Mouse (Mus musculus): ENCODE data around the gene Txndc12. TPM values are rescaled to one million over a fixed set of nuclear protein-coding genes. Genes with fewer than 3 reads are reported as not detected.

Gene Txndc12
- 111 and 117 TPM in 2 replicates for polyA plus RNA-seq (2014; fragmentation: Nextera tagmentation; extraction: Ambion mirVana)

- H3K27me3 ChIP-seq (ENCODE audit: control insufficient read depth, insufficient read depth, low read length), result no peaks in the 10 kb centered on the region
- H3K27ac ChIP-seq (ENCODE audit: low read length), result peak within 1 kb of the TSS; percentile 93
- H3K4me3 ChIP-seq (ENCODE audit: low read depth, low read length), result peak within 1 kb of the TSS; percentile 97
- peak within 1 kb of the TSS; percentile 60 for H3K4me2 ChIP-seq (replicated peaks; ENCODE audit: low read depth, low read length)
- peak; percentile 82 for ATAC-seq (ENCODE audit: insufficient number of reproducible peaks, insufficient read depth, low FRiP score, low read depth)
- peaks cover 13% of the 10 kb centered on the region; the same call in 1 of the 2 replicates for H3K4me1 ChIP-seq (ENCODE audit: control insufficient read depth, insufficient read depth, low read length)
- H3K36me3 ChIP-seq (ENCODE audit: control insufficient read depth, insufficient read depth, low read length), result peaks cover 3% of the 10 kb centered on the region; the same call in 1 of the 2 replicates
- under 1% methylated on average over 34 of the region's 34 CpGs for WGBS
- H3K9me3 ChIP-seq (ENCODE audit: control insufficient read depth, low read depth, low read length), result no peaks in the 10 kb centered on the region
- peak within 1 kb of the TSS; percentile 95 for H3K9ac ChIP-seq (replicated peaks; ENCODE audit: low read depth, low read length)
Observed at GRCm38 (mm10) chr4:108834115-108834970, at the start of gene Txndc12. Txndc12 (plus strand) TSS chr4:108834601.

DNA sequence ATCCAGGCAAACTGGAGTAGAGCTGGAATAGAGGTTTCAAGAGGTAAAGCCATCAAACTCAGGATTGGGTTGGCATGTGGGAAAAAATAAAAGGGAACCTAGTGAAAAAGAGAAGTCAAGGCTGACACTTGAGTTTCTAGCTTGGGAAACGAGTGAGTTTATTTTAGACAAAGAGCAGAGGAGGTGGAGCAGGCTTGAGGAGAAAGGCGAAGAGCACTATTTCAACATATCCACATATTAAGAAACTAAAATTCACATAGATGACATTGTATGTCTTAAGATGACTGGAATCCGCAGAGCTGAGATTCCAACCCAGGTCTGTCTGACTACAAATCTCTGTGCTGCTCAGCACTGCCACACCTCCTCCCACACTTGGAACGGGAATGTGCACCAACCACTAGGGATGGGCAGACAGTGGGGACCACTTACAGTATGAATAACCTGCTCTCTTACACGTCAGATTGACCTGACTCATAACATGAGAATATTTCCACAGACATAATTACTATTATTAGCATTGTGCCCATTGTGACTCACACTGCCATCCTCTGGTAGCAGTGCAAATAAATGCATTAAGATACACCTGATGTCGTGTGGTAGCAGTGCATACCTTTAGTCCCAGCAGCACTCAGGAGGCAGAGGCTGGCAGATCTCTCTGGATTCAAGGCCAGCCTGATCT, 45.0 kb upstream of the Txndc12 start:
- 74% methylated on average over 6 of the region's 6 CpGs for WGBS
- H3K27ac ChIP-seq (ENCODE audit: low read length), result no peak overlapping the region
- no peaks in the 10 kb centered on the region for H3K36me3 ChIP-seq (ENCODE audit: control insufficient read depth, insufficient read depth, low read length)
- H3K27me3 ChIP-seq (ENCODE audit: control insufficient read depth, insufficient read depth, low read length), result no peaks in the 10 kb centered on the region
- H3K9me3 ChIP-seq (ENCODE audit: control insufficient read depth, low read depth, low read length), result no peaks in the 10 kb centered on the region
- H3K4me2 ChIP-seq (replicated peaks; ENCODE audit: low read depth, low read length), result no peak overlapping the region
- H3K4me1 ChIP-seq (ENCODE audit: control insufficient read depth, insufficient read depth, low read length), result no peaks in the 10 kb centered on the region
- no peak overlapping the region for H3K4me3 ChIP-seq (ENCODE audit: low read depth, low read length)
- H3K9ac ChIP-seq (replicated peaks; ENCODE audit: low read depth, low read length), result no peak overlapping the region
- ATAC-seq (ENCODE audit: insufficient number of reproducible peaks, insufficient read depth, low FRiP score, low read depth), result no peak

- H3K36me3 ChIP-seq (ENCODE audit: control insufficient read depth, insufficient read depth, low read length), result no peaks in the 10 kb centered on the region
Observed at GRCm38 (mm10) chr4:108790507-108790906, 43.9 kb upstream of the Txndc12 start.

GRCm38 (mm10) chr4:108793941-108794340, 40.5 kb upstream of the Txndc12 start:
- Histone ChIP-seq H3K9me3 (ENCODE audit: control insufficient read depth, low read depth, low read length) (no peaks in the 10 kb centered on the region), H3K27me3 (ENCODE audit: control insufficient read depth, insufficient read depth, low read length) (no peaks in the 10 kb centered on the region), H3K9ac (replicated peaks; ENCODE audit: low read depth, low read length) (no peak overlapping the region), H3K4me2 (replicated peaks; ENCODE audit: low read depth, low read length) (no peak overlapping the region), H3K36me3 (ENCODE audit: control insufficient read depth, insufficient read depth, low read length) (no peaks in the 10 kb centered on the region), H3K4me3 (ENCODE audit: low read depth, low read length) (no peak overlapping the region), H3K27ac (ENCODE audit: low read length) (no peak overlapping the region), H3K4me1 (ENCODE audit: control insufficient read depth, insufficient read depth, low read length) (no peaks in the 10 kb centered on the region)
- no peak for ATAC-seq (ENCODE audit: insufficient number of reproducible peaks, insufficient read depth, low FRiP score, low read depth)
- WGBS, result 46% methylated on average over 1 of the region's 1 CpGs

More at GRCm38 (mm10) chr4:108790507-108790906, 43.9 kb upstream of the Txndc12 start:
- H3K4me1 ChIP-seq (ENCODE audit: control insufficient read depth, insufficient read depth, low read length), result no peaks in the 10 kb centered on the region
- no peaks in the 10 kb centered on the region for H3K9me3 ChIP-seq (ENCODE audit: control insufficient read depth, low read depth, low read length)
- H3K4me2 ChIP-seq (replicated peaks; ENCODE audit: low read depth, low read length), result no peak overlapping the region
- H3K27me3 ChIP-seq (ENCODE audit: control insufficient read depth, insufficient read depth, low read length), result no peaks in the 10 kb centered on the region
- no peak for ATAC-seq (ENCODE audit: insufficient number of reproducible peaks, insufficient read depth, low FRiP score, low read depth)
- no peak overlapping the region for H3K27ac ChIP-seq (ENCODE audit: low read length)
- H3K9ac ChIP-seq (replicated peaks; ENCODE audit: low read depth, low read length), result no peak overlapping the region
- H3K4me3 ChIP-seq (ENCODE audit: low read depth, low read length), result no peak overlapping the region
- WGBS, result 64% methylated on average over 1 of the region's 1 CpGs

DNA sequence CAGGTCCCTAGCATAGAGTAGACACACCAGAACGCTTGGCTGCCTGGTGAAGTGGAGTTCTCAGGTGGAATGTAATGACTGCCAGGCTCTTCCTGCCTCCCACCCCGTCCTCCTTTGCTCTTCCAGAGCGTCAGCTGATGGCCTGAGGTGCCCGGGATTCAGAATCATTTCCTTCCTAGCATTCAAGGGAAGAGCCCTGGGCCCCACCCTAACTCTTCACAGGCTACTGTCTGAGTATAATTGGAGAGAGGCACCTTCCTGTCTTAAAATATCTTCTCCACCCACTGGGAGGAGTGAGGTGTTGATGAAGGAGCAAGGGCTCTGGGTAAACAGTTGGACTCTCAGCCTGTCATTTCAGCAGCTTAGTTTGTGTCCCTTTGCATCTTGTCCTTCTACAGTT, 37.7 kb upstream of the Txndc12 start:
- Histone ChIP-seq H3K4me1 (ENCODE audit: control insufficient read depth, insufficient read depth, low read length) (no peaks in the 10 kb centered on the region), H3K36me3 (ENCODE audit: control insufficient read depth, insufficient read depth, low read length) (no peaks in the 10 kb centered on the region), H3K4me3 (ENCODE audit: low read depth, low read length) (no peak overlapping the region), H3K9me3 (ENCODE audit: control insufficient read depth, low read depth, low read length) (no peaks in the 10 kb centered on the region), H3K27ac (ENCODE audit: low read length) (no peak overlapping the region), H3K9ac (replicated peaks; ENCODE audit: low read depth, low read length) (no peak overlapping the region), H3K27me3 (ENCODE audit: control insufficient read depth, insufficient read depth, low read length) (no peaks in the 10 kb centered on the region), H3K4me2 (replicated peaks; ENCODE audit: low read depth, low read length) (no peak overlapping the region)
- WGBS, result 46% methylated on average over 4 of the region's 4 CpGs
- ATAC-seq (ENCODE audit: insufficient number of reproducible peaks, insufficient read depth, low FRiP score, low read depth), result no peak

GRCm38 (mm10) chr4:108798083-108798830, 36.1 kb upstream of the Txndc12 start:
- ATAC-seq (ENCODE audit: insufficient number of reproducible peaks, insufficient read depth, low FRiP score, low read depth), result no peak
- 47% methylated on average over 2 of the region's 2 CpGs for WGBS
- H3K27me3 ChIP-seq (ENCODE audit: control insufficient read depth, insufficient read depth, low read length), result no peaks in the 10 kb centered on the region
- H3K9ac ChIP-seq (replicated peaks; ENCODE audit: low read depth, low read length), result no peak overlapping the region
- no peak overlapping the region for H3K27ac ChIP-seq (ENCODE audit: low read length)
- H3K4me3 ChIP-seq (ENCODE audit: low read depth, low read length), result no peak overlapping the region
- no peaks in the 10 kb centered on the region for H3K4me1 ChIP-seq (ENCODE audit: control insufficient read depth, insufficient read depth, low read length)
- no peak overlapping the region for H3K4me2 ChIP-seq (replicated peaks; ENCODE audit: low read depth, low read length)
- no peaks in the 10 kb centered on the region for H3K36me3 ChIP-seq (ENCODE audit: control insufficient read depth, insufficient read depth, low read length)
- H3K9me3 ChIP-seq (ENCODE audit: control insufficient read depth, low read depth, low read length), result no peaks in the 10 kb centered on the region

DNA sequence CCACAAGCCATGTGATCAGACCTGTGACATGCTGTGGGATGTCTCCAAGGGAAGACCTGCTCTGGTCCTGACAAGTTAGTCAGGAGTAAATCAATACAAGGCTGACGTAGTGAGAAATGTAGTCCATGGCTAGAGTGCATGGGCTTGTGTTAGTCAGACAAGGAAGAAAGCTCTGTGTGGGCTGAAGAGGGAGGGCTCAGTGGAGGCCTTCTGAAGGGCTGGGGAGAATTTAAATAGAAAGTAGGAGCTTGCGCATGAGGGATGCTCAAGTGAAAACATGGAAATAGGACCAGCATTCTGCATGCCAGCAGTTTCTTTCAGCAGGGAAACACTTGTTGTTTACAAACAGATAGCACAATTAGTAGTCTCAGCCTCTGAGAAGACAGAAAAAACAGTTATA, 30.9 kb upstream of the Txndc12 start:
- no peaks in the 10 kb centered on the region for H3K36me3 ChIP-seq (ENCODE audit: control insufficient read depth, insufficient read depth, low read length)
- H3K27me3 ChIP-seq (ENCODE audit: control insufficient read depth, insufficient read depth, low read length), result no peaks in the 10 kb centered on the region
- H3K27ac ChIP-seq (ENCODE audit: low read length), result no peak overlapping the region
- no peaks in the 10 kb centered on the region for H3K4me1 ChIP-seq (ENCODE audit: control insufficient read depth, insufficient read depth, low read length)
- no peak overlapping the region for H3K4me2 ChIP-seq (replicated peaks; ENCODE audit: low read depth, low read length)
- H3K9me3 ChIP-seq (ENCODE audit: control insufficient read depth, low read depth, low read length), result no peaks in the 10 kb centered on the region
- no peak overlapping the region for H3K4me3 ChIP-seq (ENCODE audit: low read depth, low read length)
- 77% methylated on average over 2 of the region's 2 CpGs for WGBS
- no peak overlapping the region for H3K9ac ChIP-seq (replicated peaks; ENCODE audit: low read depth, low read length)
- no peak for ATAC-seq (ENCODE audit: insufficient number of reproducible peaks, insufficient read depth, low FRiP score, low read depth)

- ATAC-seq (ENCODE audit: insufficient number of reproducible peaks, insufficient read depth, low FRiP score, low read depth), result no peak
- WGBS, result 66% methylated on average over 4 of the region's 4 CpGs
Observed at GRCm38 (mm10) chr4:108811142-108811541, 23.3 kb upstream of the Txndc12 start.

More at GRCm38 (mm10) chr4:108811142-108811541, 23.3 kb upstream of the Txndc12 start:
- Histone ChIP-seq H3K4me3 (ENCODE audit: low read depth, low read length) (no peak overlapping the region), H3K4me1 (ENCODE audit: control insufficient read depth, insufficient read depth, low read length) (no peaks in the 10 kb centered on the region), H3K9me3 (ENCODE audit: control insufficient read depth, low read depth, low read length) (no peaks in the 10 kb centered on the region), H3K27ac (ENCODE audit: low read length) (no peak overlapping the region), H3K36me3 (ENCODE audit: control insufficient read depth, insufficient read depth, low read length) (peaks cover 6% of the 10 kb centered on the region; the same call in 1 of the 2 replicates), H3K4me2 (replicated peaks; ENCODE audit: low read depth, low read length) (no peak overlapping the region), H3K27me3 (ENCODE audit: control insufficient read depth, insufficient read depth, low read length) (no peaks in the 10 kb centered on the region), H3K9ac (replicated peaks; ENCODE audit: low read depth, low read length) (no peak overlapping the region)
